Mouse (Mus musculus) midbrain, embryonic 12.5 days (tissue): ENCODE results near the gene Pdzk1. TPM values are rescaled to one million over a fixed set of nuclear protein-coding genes. Genes with fewer than 3 reads are reported as not detected.

Source experiments
- ATAC-seq: fragments of 200-750 bp; cut with Nextera tagmentation; 2 replicates; pipeline ENCODE4 v1.8.0; 2017; ENCODE audit warnings: low read depth, moderate TSS enrichment, moderate library complexity; ENCODE audit not compliant: low FRiP score
- H3K27ac ChIP-seq: fragments of 300-500 bp; sonication (generic); replicated peaks from 2 replicates; pipeline ENCODE4 v1.5.1; 2016; ENCODE audit warnings: mild to moderate bottlenecking
- H3K27me3 ChIP-seq: fragments of 300-500 bp; sonication (generic); 2 replicates; pipeline ENCODE4 v1.6.1; 2016; ENCODE audit warnings: mild to moderate bottlenecking
- H3K36me3 ChIP-seq: fragments of 300-500 bp; sonication (generic); 2 replicates; pipeline ENCODE4 v1.6.1; 2016
- H3K4me1 ChIP-seq: fragments of 300-500 bp; sonication (generic); 2 replicates; pipeline ENCODE4 v1.6.1; 2016
- H3K4me2 ChIP-seq: fragments of 300-500 bp; sonication (generic); replicated peaks from 2 replicates; pipeline ENCODE4 v1.6.1; 2016; ENCODE audit warnings: mild to moderate bottlenecking, moderate library complexity
- H3K4me3 ChIP-seq: fragments of 300-500 bp; sonication (generic); 2 replicates; pipeline ENCODE4 v1.5.1; 2016; ENCODE audit warnings: mild to moderate bottlenecking
- H3K9ac ChIP-seq: fragments of 300-500 bp; sonication (generic); replicated peaks from 2 replicates; pipeline ENCODE4 v1.6.1; 2016; ENCODE audit warnings: mild to moderate bottlenecking, moderate library complexity
- H3K9me3 ChIP-seq: fragments of 300-500 bp; sonication (generic); 2 replicates; pipeline ENCODE4 v1.6.1; 2016; ENCODE audit warnings: mild to moderate bottlenecking
- WGBS: fragments of 180-500 bp; shearing (Covaris S2); methylation state at CpG from one replicate; pipeline ENCODE4 v1.1.7; 2016; 5-methylcytosine and 5-hydroxymethylcytosine counted together
- polyA plus RNA-seq: library from polyadenylated mRNA; unstranded; fragments of >200 nt; fragmentation: Nextera tagmentation; extraction: Ambion mirVana; gene quantifications from 2 replicates; pipeline ENCODE4 v1.2.1, GENCODE M21; 2016

Pdzk1 gene
- polyA plus RNA-seq, 1 experiment from 2014 or later, result not detected

DNA sequence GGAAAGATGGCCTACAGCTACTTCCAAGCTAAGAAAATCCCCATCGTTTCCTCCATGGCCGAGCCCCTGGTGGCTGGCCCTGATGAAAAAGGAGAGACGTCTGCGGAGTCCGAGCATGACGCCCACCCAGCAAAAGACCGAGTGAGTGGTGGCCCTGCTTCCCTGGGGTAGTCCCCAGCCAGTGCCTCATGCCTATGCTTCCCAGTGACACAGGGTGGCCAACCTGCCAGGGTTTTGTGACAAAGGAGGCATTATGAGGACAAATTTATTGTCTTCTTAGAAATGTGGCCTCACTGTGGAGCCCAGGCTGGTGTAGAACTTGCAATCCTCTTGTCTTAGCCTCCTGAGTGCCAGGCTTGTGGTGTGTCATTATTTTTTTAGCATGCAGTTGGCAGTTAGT lies 40.0 kb downstream of the Pdzk1 start:
- H3K9ac ChIP-seq, result no peak overlapping the region
- H3K4me1 ChIP-seq, result no peaks in the 10 kb centered on the region
- 96% methylated on average over 7 of the region's 7 CpGs for WGBS
- ATAC-seq, result no peak
- H3K4me2 ChIP-seq, result no peak overlapping the region
- no peaks in the 10 kb centered on the region for H3K9me3 ChIP-seq
- H3K4me3 ChIP-seq, result no peak overlapping the region
- H3K27ac ChIP-seq, result no peak overlapping the region
- H3K36me3 ChIP-seq, result peaks cover 53% of the 10 kb centered on the region
- H3K27me3 ChIP-seq, result no peaks in the 10 kb centered on the region

DNA sequence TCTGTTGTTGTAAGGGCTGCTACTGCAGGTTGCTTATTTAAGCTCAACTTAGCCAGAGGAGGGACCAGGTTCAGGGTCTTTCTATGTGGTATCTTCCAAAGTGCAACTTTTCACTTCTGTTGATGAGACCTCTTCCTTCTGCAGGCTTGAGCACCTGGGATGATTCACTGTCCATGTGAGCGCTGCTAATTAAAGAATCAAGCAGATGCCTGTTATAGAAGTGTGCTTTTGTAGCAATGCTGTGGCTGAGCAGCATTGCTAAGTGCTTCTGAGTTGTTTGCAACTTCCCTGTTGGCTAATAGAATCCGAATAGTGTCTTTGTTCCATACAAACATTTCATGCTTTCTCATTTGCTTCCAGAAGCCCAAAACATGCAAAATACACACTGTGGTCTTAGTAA lies 41.2 kb downstream of the Pdzk1 start:
- Histone ChIP-seq H3K4me1 (no peaks in the 10 kb centered on the region), H3K36me3 (peaks cover 63% of the 10 kb centered on the region), H3K9me3 (no peaks in the 10 kb centered on the region), H3K4me3 (no peak overlapping the region), H3K27ac (no peak overlapping the region), H3K4me2 (no peak overlapping the region), H3K9ac (no peak overlapping the region), H3K27me3 (no peaks in the 10 kb centered on the region)
- WGBS, result 97% methylated on average over 2 of the region's 2 CpGs
- ATAC-seq, result no peak

DNA sequence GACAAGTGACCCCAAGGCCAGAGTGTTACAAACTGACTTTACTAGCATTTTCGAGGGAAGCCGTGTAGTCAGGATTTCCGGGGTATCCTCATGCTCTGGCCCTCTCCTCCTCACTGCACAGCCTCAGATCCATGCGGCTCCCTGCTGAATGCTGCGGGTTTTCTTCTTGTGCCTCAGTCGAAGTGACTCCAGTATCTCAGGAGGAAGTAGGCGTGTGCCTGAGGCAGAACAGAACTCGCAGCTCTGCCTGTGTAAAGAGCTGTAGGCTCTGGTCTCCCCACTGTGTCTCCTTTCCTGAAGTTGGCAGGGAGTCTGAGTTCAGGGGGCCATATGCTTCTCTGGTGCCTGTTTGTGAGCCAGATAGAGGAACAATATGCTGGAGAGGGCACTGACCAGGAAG lies 42.0 kb downstream of the Pdzk1 start:
- Histone ChIP-seq H3K4me2 (no peak overlapping the region), H3K27ac (no peak overlapping the region), H3K9me3 (no peaks in the 10 kb centered on the region), H3K27me3 (no peaks in the 10 kb centered on the region), H3K9ac (no peak overlapping the region), H3K4me1 (no peaks in the 10 kb centered on the region), H3K4me3 (no peak overlapping the region), H3K36me3 (peaks cover 68% of the 10 kb centered on the region)
- WGBS, result 89% methylated on average over 8 of the region's 8 CpGs
- ATAC-seq, result no peak

DNA sequence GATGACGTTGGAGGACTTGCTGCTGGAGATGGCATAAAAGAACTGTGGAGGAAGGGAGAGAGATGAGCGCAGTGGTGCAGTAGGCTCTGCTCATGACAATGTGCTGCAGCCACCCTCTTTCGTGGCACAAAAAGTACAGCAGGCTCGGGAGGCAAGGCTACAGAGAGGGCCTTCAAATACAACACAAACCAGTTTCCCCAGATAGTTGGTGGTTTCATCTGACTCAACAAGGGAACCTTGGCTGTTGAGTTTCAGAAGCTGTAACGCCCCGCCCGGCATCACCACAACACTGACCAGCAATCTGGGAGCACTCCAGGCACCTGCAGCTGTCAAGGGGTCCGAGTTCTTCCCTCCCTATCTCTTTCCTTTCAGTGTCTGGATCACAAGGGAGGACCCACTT lies 43.4 kb downstream of the Pdzk1 start:
- no peaks in the 10 kb centered on the region for H3K27me3 ChIP-seq
- no peak overlapping the region for H3K4me2 ChIP-seq
- WGBS, result 96% methylated on average over 8 of the region's 8 CpGs
- no peak overlapping the region for H3K9ac ChIP-seq
- H3K4me3 ChIP-seq, result no peak overlapping the region
- H3K36me3 ChIP-seq, result peaks cover 68% of the 10 kb centered on the region
- ATAC-seq, result no peak
- no peaks in the 10 kb centered on the region for H3K4me1 ChIP-seq
- H3K27ac ChIP-seq, result no peak overlapping the region
- no peaks in the 10 kb centered on the region for H3K9me3 ChIP-seq

DNA sequence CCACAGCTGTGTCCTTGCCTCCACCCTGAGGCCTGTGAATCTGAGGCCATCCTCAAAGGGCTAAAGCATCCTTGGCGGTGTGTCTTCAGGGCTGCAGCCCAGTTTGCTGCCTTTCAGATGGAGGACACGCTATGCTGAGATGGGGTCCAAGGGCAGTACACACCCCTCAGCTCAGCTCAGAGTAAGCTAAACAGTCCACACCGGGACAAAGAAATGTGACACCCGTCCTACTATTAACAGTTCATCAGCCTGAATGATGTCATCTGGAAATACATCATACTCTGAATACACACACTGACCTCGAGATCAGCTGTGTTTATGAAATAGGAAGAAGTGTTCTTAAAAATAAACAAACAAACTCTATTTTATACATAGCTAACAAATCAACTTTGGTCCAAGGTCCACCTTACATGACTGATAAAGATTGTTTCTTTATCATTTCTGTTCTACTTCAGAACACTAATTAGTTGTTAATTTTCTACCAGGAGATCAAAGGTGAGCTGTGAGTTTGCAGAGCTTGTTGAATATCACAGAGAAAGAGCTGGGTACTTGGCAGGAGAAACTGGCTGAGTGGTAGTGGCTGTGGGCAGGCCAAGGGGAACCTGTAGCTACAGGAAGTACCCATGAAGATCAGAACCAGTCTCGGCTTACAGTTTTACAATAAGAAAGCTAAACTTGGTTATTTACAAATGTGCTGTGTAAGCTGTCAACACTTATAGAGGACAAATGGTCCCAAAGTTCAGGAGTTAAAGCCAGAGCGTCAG lies 45.9 kb downstream of the Pdzk1 start:
- Histone ChIP-seq H3K27ac (no peak overlapping the region), H3K4me1 (no peaks in the 10 kb centered on the region), H3K9me3 (no peaks in the 10 kb centered on the region), H3K4me2 (no peak overlapping the region), H3K9ac (no peak overlapping the region), H3K36me3 (peaks cover 69% of the 10 kb centered on the region), H3K27me3 (no peaks in the 10 kb centered on the region), H3K4me3 (no peak overlapping the region)
- 89% methylated on average over 7 of the region's 7 CpGs for WGBS
- no peak for ATAC-seq

DNA sequence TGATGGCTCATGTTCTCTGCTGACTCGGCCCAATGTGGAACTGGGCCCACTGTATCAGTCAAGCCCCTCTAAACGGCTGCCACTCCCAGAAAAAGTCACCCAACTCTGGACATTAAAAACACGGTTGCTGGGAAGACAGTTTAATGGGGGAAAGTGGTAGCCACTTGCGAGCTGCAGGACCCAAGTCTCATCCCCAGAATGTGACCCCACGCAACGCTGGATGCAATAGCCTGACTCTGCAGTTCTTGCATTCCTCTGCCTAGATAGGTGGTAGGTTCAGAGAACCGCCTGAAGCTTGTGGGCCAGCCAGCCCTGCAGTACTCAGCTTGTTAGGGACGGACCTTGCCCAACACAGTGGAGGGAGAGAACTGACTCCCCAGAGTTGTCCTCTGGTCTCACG lies 50.5 kb downstream of the Pdzk1 start:
- H3K4me2 ChIP-seq, result no peak overlapping the region
- H3K9ac ChIP-seq, result no peak overlapping the region
- WGBS, result 90% methylated on average over 9 of the region's 9 CpGs
- ATAC-seq, result no peak
- no peak overlapping the region for H3K4me3 ChIP-seq
- H3K4me1 ChIP-seq, result no peaks in the 10 kb centered on the region
- H3K27me3 ChIP-seq, result no peaks in the 10 kb centered on the region
- H3K9me3 ChIP-seq, result no peaks in the 10 kb centered on the region
- H3K27ac ChIP-seq, result no peak overlapping the region
- peaks cover 61% of the 10 kb centered on the region for H3K36me3 ChIP-seq

DNA sequence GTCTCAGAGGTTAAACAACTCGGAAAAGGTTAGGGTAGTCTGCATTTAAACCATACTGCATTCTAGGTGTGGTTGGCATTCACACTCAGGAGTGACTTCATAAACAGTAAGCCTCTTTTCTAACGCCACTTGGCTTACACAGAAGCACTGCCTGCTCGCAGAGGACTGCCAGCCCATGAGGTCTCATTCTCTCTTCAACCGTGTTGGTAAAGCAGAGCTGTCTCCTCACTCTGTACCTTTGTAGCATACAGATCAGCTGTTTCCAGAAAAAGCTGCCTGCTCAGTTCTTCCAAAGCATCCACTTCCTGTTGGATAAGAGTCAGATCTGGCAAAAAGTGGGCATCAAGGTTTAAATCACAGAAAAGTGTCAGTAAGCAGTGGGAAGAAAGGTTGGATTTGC lies 51.3 kb downstream of the Pdzk1 start:
- Histone ChIP-seq H3K27me3 (no peaks in the 10 kb centered on the region), H3K27ac (no peak overlapping the region), H3K4me2 (no peak overlapping the region), H3K4me3 (no peak overlapping the region), H3K36me3 (peaks cover 53% of the 10 kb centered on the region), H3K4me1 (no peaks in the 10 kb centered on the region), H3K9ac (no peak overlapping the region), H3K9me3 (no peaks in the 10 kb centered on the region)
- ATAC-seq, result no peak
- WGBS, result 87% methylated on average over 4 of the region's 4 CpGs

DNA sequence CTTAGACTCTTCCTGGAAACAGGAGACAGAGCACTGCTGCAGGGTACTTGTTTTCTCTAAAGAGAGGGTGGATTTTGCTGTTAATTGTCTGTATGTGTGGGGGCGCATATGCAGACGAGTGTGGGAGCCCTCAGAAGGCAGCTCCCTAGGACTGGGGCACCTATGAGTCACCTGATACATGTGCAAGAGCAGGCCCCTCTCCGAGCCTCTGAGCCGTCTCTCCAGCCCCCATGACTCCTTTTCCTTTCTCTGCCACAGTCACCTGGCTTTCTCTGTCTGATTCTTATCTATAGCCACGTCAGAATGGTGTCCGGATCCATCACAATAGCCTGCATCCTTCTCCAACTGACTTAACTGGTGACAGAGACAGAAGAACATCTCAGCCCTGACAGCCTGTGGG lies 52.5 kb downstream of the Pdzk1 start:
- no peak for ATAC-seq
- Histone ChIP-seq H3K4me3 (no peak overlapping the region), H3K4me1 (no peaks in the 10 kb centered on the region), H3K36me3 (peaks cover 50% of the 10 kb centered on the region), H3K9me3 (no peaks in the 10 kb centered on the region), H3K27ac (no peak overlapping the region), H3K4me2 (no peak overlapping the region), H3K9ac (no peak overlapping the region), H3K27me3 (no peaks in the 10 kb centered on the region)
- 91% methylated on average over 6 of the region's 6 CpGs for WGBS

DNA sequence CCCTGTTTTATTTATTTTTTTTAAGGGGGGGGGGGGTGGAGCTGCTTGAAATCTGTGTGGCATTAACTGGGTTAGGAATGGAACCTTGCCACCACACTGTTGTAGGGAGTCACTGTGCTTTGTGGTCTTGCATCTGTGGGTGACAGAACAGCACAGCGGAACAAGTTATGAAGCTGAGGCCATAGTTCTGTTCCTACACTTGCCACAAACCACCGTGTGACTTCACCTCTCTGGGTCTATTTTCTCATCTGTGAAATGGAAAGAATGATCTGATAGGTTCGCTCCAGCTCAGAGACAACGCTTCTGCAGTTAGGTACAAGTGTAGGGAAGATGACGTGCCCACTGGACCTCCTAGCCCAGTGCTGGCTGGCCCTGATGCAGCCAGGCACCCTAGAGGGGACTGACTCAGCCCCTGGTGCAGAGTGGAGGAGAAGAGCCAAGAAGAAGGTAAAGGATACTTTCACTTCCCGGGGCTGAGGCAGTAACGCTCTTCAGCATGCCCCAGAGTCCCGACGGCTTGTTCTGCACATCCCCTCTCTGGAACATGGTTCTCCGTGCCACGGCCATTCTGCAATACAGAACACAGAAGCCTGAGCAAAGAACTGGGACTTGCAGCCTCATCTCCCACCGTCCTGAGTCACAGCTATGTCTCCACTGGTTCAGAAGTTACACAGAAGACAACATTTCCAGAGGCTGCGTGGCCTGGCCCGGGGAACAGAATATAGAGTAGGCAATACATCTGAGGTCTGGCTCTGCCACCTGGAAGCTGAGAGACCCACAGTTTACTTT lies 53.2 kb downstream of the Pdzk1 start:
- no peaks in the 10 kb centered on the region for H3K27me3 ChIP-seq
- no peaks in the 10 kb centered on the region for H3K4me1 ChIP-seq
- peaks cover 55% of the 10 kb centered on the region for H3K36me3 ChIP-seq
- no peak for ATAC-seq
- no peak overlapping the region for H3K27ac ChIP-seq
- no peak overlapping the region for H3K4me3 ChIP-seq
- H3K9me3 ChIP-seq, result no peaks in the 10 kb centered on the region
- no peak overlapping the region for H3K4me2 ChIP-seq
- WGBS, result 95% methylated on average over 14 of the region's 14 CpGs
- no peak overlapping the region for H3K9ac ChIP-seq

DNA sequence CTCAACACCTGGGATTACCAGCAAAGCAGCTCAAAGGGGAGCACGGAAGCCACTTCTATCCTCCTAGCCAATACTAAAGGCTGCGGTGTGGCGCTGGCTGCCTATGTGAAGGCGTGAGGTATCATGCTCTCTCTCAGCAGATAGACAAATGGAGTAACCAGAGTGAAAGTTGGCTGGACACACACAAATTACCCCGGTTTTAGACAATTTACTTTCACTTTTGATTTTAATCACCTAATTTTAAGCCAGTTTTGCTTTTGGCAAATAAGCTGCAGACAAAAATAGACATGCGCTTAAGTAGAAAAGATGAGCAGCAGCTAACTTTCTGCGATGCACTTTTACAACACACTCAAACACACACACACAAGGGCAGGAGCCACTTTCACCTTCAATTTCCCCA lies 54.6 kb downstream of the Pdzk1 start:
- Histone ChIP-seq H3K27me3 (no peaks in the 10 kb centered on the region), H3K4me2 (no peak overlapping the region), H3K9ac (no peak overlapping the region), H3K27ac (no peak overlapping the region), H3K36me3 (peaks cover 54% of the 10 kb centered on the region), H3K4me1 (no peaks in the 10 kb centered on the region), H3K9me3 (no peaks in the 10 kb centered on the region), H3K4me3 (no peak overlapping the region)
- ATAC-seq, result no peak
- 95% methylated on average over 7 of the region's 7 CpGs for WGBS

DNA sequence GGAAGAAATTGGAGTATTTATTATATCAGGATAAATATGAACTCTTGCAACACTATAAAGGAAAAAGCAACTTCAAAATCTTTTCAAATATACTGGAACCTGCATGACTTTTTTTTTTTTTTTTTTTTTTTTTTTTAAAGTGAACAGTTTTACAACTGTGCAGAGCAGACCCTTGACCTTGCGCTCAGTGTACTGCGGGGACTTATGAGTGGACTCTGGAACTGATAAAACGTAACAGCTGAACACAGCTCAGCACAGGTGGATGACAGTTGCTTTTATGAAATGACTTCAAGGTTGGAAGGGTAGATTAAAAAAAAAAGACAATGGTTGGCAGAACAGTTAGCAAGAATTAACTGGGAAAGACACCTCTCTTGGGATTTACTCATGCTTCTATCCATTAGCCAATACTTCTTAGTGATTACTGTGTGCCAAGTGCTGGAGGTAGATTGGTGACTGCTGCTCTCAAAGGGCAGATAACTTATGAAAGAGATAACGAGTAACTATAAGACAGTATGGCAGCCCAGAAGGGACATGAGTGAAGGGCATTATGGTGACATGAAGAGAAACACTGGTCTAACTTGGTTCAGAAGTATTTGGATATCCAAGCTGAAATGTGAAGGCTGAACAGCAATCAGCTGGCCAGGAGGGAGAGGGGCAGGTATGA lies 73.4 kb downstream of the Pdzk1 start:
- Histone ChIP-seq H3K9ac (no peak overlapping the region), H3K4me1 (peaks cover 10% of the 10 kb centered on the region), H3K4me2 (no peak overlapping the region), H3K4me3 (no peak overlapping the region), H3K27ac (no peak overlapping the region), H3K9me3 (no peaks in the 10 kb centered on the region), H3K36me3 (peaks cover 2% of the 10 kb centered on the region; the same call in 1 of the 2 replicates), H3K27me3 (peaks cover 13% of the 10 kb centered on the region)
- ATAC-seq, result no peak
- 92% methylated on average over 4 of the region's 4 CpGs for WGBS

DNA sequence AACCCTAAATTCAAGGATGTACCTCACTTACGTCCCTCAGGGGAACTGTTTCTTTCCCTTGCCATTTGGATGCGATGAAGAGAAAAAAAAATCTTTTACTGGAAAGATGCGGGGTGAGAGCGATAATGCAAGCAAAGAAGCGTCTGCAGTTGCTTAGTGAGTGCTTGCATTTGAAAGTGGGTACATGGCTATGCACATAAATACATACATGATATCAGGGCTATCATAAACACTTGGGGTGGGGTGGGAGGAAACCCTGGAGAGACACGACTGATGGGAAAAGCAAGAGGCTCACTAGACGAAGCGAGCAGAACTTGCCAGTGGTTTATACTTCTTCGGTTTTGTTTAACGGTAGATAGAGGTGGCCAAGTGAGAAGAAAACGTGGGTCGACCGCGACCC lies 75.3 kb downstream of the Pdzk1 start, which contains the start of gene Gja5:
Gja5 (plus strand) TSS at position 301 of the 400 bp plus-strand sequence.
- Histone ChIP-seq H3K9me3 (no peaks in the 10 kb centered on the region), H3K4me2 (peak within 1 kb of the TSS; percentile 67), H3K27me3 (peaks cover 17% of the 10 kb centered on the region), H3K9ac (peak within 1 kb of the TSS; percentile 76), H3K36me3 (no peaks in the 10 kb centered on the region), H3K27ac (no peak within 1 kb of the TSS), H3K4me1 (peaks cover 10% of the 10 kb centered on the region), H3K4me3 (peak within 1 kb of the TSS; percentile 80)
- 13% methylated on average over 14 of the region's 14 CpGs for WGBS
- no peak for ATAC-seq
